Mouse (Mus musculus) neural tube, embryonic 10.5 days (tissue): Measurements from ENCODE around the gene Rnf111.

Source experiments
- DNase-seq: peaks from one replicate; pipeline ENCODE4 v3.0.0-alpha.2; 2017; ENCODE audit warnings: low spot score; ENCODE audit errors: extremely low spot score

The Rnf111 gene

GRCm38 (mm10) chr9:70406596-70406995 lies 96.9 kb downstream of the Rnf111 start:
- DNase-seq = no peak

GRCm38 (mm10) chr9:70401937-70402539 lies 101.5 kb downstream of the Rnf111 start:
- no peak for DNase-seq

DNA sequence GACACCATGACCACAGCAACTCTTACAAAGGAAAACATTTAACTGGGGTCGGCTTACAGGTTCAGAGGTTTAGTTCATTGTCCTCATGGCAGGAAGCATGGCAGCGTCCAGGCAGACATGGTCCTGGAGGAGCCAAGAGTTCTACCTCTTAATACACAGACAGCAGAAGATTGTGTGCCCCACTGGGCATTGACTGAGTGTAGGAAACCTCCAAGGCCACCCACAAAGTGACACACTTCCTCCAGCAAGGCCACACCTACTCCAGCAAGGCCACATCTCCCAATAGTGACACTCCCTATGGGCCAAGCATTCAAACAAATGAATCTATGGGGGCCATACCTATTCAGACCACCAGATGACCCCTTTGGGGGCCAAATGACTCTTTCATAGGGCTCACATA lies 107.4 kb downstream of the Rnf111 start:
- no peak for DNase-seq

DNA sequence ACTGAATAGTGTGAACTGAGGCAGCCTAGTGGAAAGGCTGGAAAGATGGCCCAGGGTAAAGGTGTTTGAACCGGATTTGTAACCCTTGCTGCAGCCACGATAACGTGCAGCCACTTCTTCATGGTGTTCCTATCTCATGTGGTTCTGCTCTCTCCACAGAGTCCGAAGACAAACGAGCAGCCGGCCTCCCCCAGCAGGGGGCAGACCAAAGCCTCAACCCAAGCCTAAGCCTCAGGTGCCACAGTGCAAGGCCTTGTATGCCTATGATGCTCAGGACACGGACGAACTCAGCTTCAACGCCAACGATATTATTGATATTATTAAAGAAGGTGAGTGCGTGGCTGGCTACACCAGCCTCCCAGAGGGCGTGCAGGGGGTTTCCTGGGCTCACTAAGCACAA lies 107.9 kb downstream of the Rnf111 start:
- no peak for DNase-seq

GRCm38 (mm10) chr9:70392563-70392907 lies 111.0 kb downstream of the Rnf111 start:
- DNase-seq = peak; percentile 36

DNA sequence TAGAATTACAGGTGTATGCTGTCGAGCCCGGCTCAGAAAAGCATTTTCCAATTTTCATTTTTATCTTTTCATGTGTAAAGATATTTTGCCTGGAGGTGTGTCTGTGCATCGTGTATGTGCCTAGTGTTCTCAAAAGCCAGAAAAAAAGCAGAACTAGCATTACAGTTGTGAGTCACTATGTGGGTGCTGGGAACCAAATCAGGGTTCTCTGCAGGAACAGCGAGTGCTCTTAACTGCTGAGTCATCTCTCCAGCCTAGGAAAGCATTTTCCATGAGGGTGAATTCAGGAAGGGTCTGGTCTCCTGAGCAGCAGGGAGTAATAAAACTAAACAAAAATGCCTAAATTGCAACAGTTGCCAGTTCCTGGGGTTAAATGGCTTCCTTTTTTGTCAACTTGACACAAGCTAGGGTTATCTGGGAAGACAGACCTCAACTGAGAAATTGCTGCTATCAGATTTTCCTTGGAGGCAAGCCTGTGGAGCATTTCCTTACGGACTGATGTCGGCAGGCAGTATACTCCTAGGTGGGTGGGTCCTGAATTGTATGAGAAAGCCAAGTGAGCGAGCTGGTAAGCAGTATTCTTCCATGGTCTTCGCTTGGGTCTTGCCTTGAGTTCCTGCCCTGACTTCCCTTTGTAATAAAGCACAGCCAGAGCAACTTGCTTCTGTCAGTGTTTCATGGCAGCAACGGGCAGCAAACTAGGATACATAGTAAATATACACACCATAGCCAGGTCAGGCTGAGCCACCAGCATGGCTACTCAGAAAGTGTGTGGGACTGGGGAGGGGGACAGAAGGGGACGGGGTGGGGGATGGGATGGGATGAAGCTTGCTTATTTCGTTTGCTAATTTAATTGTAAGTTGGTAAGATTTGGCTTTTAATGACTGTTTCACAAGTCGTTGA lies 111.6 kb downstream of the Rnf111 start:
- no peak for DNase-seq

DNA sequence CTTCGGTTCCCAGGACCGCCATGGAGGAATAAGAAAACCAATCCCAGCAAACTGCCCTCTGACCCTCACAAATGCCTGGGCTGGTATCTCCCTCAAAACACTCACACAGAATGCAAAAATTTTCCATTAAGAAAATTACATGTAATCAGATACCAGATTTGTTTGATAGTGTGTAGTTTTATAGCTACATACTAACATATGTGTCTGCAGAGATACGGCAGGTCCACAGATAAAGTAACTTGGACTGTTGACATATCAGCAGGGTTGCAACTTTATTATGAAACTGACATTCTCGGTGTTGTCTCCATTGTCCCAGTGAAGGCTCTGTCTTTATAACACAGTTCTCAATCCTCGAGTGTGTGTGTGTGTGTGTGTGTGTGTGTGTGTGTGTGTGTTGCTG lies 112.5 kb downstream of the Rnf111 start:
- DNase-seq = no peak

DNA sequence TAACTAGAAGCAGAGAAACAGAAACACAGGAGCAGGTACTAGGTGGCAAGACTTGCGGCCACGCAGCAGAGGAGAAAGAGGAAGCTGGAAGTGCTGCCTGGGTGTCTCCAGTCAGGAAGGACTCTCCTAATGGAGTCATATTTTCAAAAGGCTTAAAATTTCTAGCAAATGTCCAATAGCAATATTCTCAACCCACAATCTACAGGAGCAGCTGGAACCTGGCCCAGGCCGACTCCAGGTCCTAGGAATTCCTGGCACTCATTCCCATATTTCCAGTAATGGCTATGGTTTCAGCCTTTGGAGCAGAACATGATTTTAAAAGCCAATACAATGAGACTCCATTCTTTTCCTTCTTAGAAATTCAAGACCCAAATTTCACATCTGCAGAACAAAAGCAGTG lies 114.0 kb downstream of the Rnf111 start:
- DNase-seq = no peak

DNA sequence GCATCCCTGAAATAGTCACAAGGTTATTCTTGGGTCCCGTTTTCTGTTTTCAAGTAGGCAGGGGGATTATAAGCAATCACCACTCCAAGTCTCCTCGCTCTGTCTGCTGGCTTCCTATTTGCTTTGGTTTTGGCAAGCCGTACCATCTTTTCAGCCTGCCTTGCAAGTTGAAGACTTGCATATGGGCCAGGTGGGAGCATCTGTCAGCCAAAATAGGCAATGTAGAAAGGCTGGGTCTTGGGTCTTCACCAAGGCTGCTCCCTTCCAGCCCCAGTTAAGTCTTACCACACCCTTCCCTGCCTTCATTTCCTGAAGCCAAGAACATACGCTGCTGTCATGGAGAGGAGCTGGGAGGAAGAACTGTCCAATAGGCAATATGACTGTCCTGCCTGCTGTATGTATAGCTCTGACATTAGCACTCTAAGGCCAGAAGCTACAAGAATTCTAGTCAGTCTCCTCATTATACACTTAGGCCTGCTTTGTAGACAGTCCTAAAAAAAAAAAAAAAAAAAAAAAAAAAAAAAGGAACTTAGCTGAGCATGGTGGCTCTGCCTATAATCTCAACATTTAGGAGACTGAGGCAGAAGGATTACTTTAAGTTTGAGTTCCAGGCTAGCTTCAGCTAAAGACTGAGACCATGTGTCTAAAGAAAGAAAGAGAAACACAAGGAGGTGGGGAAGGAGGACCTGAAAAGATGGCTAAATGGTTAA lies 116.0 kb downstream of the Rnf111 start:
- DNase-seq = no peak

DNA sequence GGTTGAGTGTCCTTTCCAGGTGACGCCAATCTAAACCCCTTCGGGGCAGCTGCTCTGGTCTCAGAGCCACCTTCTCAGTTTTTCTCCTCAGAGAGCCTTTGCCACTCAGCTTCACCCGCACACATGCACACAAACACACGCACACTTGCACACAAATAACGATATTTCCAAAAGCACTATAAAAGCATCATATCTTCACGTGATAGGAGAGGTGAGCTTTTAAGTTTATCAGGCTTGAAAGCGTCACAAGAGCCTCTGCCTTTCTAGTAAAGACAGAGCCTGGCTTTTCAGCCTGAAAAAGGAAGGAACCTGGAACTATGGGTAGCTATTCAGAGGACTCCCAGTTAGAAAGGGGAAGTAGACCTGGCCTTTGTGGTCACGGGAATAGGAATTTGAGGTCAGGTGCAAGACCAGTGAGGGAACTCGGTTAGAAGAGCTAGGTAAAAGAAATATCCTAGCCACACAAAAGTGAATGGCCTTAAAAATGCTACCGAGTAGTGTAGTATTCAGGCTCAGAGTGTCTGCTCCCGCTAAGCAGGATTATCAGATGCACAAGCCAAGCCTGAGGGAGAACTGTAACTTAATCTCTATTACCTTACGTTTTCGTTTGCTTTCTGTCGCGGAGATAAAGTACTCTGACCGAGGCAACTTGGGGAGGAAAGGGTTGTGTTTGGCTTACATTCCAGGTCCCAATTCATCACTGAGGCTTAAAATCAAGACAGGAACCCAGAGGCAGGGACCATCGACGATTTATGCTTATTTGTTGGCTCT lies 118.4 kb downstream of the Rnf111 start:
- DNase-seq = no peak

- DNase-seq = no peak
Observed at GRCm38 (mm10) chr9:70384494-70384893, 119.0 kb downstream of the Rnf111 start.

- no peak for DNase-seq
Observed at GRCm38 (mm10) chr9:70383750-70384149, 119.8 kb downstream of the Rnf111 start.

DNA sequence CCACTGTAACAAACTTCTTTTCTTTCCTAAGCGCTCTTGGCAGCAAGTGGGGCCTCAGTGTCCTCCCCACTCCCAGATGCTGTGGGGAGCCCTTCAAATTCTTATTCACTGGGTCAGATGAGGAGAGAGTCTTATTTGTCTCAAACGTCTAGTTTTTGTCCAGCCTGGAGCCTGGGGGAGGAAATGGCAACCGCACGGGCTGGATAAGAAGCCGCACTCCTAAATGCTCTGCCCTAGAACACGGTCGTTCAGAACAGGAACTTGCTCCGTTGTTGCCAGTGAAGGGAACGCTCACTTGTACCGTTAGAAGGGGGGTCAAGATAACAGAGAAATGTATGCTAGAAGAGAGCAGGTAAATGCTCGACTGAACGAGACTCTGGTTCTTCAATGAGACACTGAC lies 121.4 kb downstream of the Rnf111 start:
- no peak for DNase-seq

GRCm38 (mm10) chr9:70379502-70380467 lies 123.7 kb downstream of the Rnf111 start:
- no peak for DNase-seq
